Mouse (Mus musculus) cerebellum, adult 2 months (tissue): ENCODE data around the gene H2afy.

Source experiments
- CTCF ChIP-seq: fragments of 200-500 bp; IDR thresholded peaks from 2 replicates; pipeline ENCODE4 v1.5.1; 2011; ENCODE audit warnings: low read depth, mild to moderate bottlenecking, control low read depth, low read length, moderate library complexity, borderline replicate concordance; ENCODE audit not compliant: insufficient read depth
- POLR2A ChIP-seq: fragments of 200-500 bp; IDR thresholded peaks from 2 replicates; pipeline ENCODE4 v1.6.1; 2011; ENCODE audit warnings: low read length, control low read depth, borderline replicate concordance; ENCODE audit not compliant: insufficient read depth

DNA sequence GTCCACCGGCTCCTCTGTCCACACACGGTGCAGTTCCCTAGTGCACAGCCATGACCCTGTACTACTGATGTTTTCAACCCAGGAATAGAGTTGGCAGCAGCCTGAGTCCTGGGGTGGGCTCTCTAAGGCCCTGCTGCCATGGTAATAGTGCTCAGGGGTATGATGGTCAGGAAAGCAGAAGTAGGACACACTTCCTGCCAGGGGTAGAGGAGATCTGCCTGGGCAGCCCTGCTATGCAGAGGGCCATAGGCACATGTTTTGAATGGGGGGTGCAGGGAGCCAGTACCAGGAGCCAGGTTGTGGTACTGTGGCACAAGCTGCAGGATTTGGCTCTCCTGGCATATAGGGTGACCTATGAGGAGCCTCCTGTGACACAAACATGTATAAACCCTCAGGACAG, 69.3 kb downstream of the H2afy start:
- TF ChIP-seq CTCF (no peak), POLR2A (no peak)
